Mouse (Mus musculus): ENCODE results near the gene Rbfox1. TPM values are rescaled to one million over a fixed set of nuclear protein-coding genes. Genes with fewer than 3 reads are reported as not detected.

Rbfox1 gene
- polyA plus RNA-seq, 1 experiment = not detected

GRCm38 (mm10) chr16:6397635-6398034, 512.5 kb downstream of the Rbfox1 start:
- Histone ChIP-seq H3K4me3 (ENCODE audit: insufficient read depth, low read depth, low read length) (no peak overlapping the region), H3K4me1 (ENCODE audit: control insufficient read depth, insufficient read depth, low read length) (no peaks in the 10 kb centered on the region), H3K27ac (ENCODE audit: insufficient read depth, low read depth, low read length) (no peak overlapping the region)
- TF ChIP-seq CTCF (IDR thresholded peaks at IDR 0.05; ENCODE audit: insufficient read depth, low read depth, low read length) (no peak), POLR2A (IDR thresholded peaks at IDR 0.05; ENCODE audit: insufficient read depth, low read depth, low read length) (no peak)
- 90% methylated on average over 2 of the region's 2 CpGs for WGBS

GRCm38 (mm10) chr16:6402816-6403215, 517.7 kb downstream of the Rbfox1 start:
- Histone ChIP-seq H3K4me1 (ENCODE audit: control insufficient read depth, insufficient read depth, low read length) (no peaks in the 10 kb centered on the region), H3K4me3 (ENCODE audit: insufficient read depth, low read depth, low read length) (no peak overlapping the region), H3K27ac (ENCODE audit: insufficient read depth, low read depth, low read length) (no peak overlapping the region)
- TF ChIP-seq CTCF (IDR thresholded peaks at IDR 0.05; ENCODE audit: insufficient read depth, low read depth, low read length) = no peak
- whole genome bisulfite sequencing = 87% methylated on average over 3 of the region's 3 CpGs

- Histone ChIP-seq H3K4me1 (ENCODE audit: control insufficient read depth, insufficient read depth, low read length) (no peaks in the 10 kb centered on the region), H3K4me3 (ENCODE audit: insufficient read depth, low read depth, low read length) (no peak overlapping the region), H3K27ac (ENCODE audit: insufficient read depth, low read depth, low read length) (no peak overlapping the region)
- TF ChIP-seq CTCF (IDR thresholded peaks at IDR 0.05; ENCODE audit: insufficient read depth, low read depth, low read length) = no peak
- TF ChIP-seq POLR2A (IDR thresholded peaks at IDR 0.05; ENCODE audit: insufficient read depth, low read depth, low read length) = no peak
- WGBS = 67% methylated on average over 2 of the region's 2 CpGs
Observed at GRCm38 (mm10) chr16:6414846-6415245, 529.7 kb downstream of the Rbfox1 start.

- Histone ChIP-seq H3K27ac (ENCODE audit: insufficient read depth, low read depth, low read length) (no peak overlapping the region), H3K4me3 (ENCODE audit: insufficient read depth, low read depth, low read length) (no peak overlapping the region), H3K4me1 (ENCODE audit: control insufficient read depth, insufficient read depth, low read length) (no peaks in the 10 kb centered on the region)
- TF ChIP-seq POLR2A (IDR thresholded peaks at IDR 0.05; ENCODE audit: insufficient read depth, low read depth, low read length) (no peak), CTCF (IDR thresholded peaks at IDR 0.05; ENCODE audit: insufficient read depth, low read depth, low read length) (no peak)
- 52% methylated on average over 3 of the region's 3 CpGs for WGBS
Observed at GRCm38 (mm10) chr16:6421623-6422145, 536.5 kb downstream of the Rbfox1 start.

GRCm38 (mm10) chr16:6423878-6424409, 538.8 kb downstream of the Rbfox1 start:
- no peak overlapping the region for H3K27ac ChIP-seq (ENCODE audit: insufficient read depth, low read depth, low read length)
- H3K4me1 ChIP-seq (ENCODE audit: control insufficient read depth, insufficient read depth, low read length) = no peaks in the 10 kb centered on the region
- WGBS = 81% methylated on average over 4 of the region's 4 CpGs
- no peak overlapping the region for H3K4me3 ChIP-seq (ENCODE audit: insufficient read depth, low read depth, low read length)
- no peak for TF ChIP-seq POLR2A (IDR thresholded peaks at IDR 0.05; ENCODE audit: insufficient read depth, low read depth, low read length)
- TF ChIP-seq CTCF (IDR thresholded peaks at IDR 0.05; ENCODE audit: insufficient read depth, low read depth, low read length) = no peak

GRCm38 (mm10) chr16:6424738-6425137, 539.6 kb downstream of the Rbfox1 start:
- Histone ChIP-seq H3K4me3 (ENCODE audit: insufficient read depth, low read depth, low read length) (no peak overlapping the region), H3K27ac (ENCODE audit: insufficient read depth, low read depth, low read length) (no peak overlapping the region), H3K4me1 (ENCODE audit: control insufficient read depth, insufficient read depth, low read length) (no peaks in the 10 kb centered on the region)
- WGBS = 71% methylated on average over 2 of the region's 2 CpGs
- no peak for TF ChIP-seq POLR2A (IDR thresholded peaks at IDR 0.05; ENCODE audit: insufficient read depth, low read depth, low read length)
- no peak for TF ChIP-seq CTCF (IDR thresholded peaks at IDR 0.05; ENCODE audit: insufficient read depth, low read depth, low read length)

GRCm38 (mm10) chr16:6427292-6428281, 542.4 kb downstream of the Rbfox1 start:
- Histone ChIP-seq H3K4me1 (ENCODE audit: control insufficient read depth, insufficient read depth, low read length) (no peaks in the 10 kb centered on the region), H3K4me3 (ENCODE audit: insufficient read depth, low read depth, low read length) (no peak overlapping the region), H3K27ac (ENCODE audit: insufficient read depth, low read depth, low read length) (no peak overlapping the region)
- WGBS = 66% methylated on average over 12 of the region's 12 CpGs
- TF ChIP-seq CTCF (IDR thresholded peaks at IDR 0.05; ENCODE audit: insufficient read depth, low read depth, low read length) = no peak
- TF ChIP-seq POLR2A (IDR thresholded peaks at IDR 0.05; ENCODE audit: insufficient read depth, low read depth, low read length) = no peak

- Histone ChIP-seq H3K4me1 (ENCODE audit: control insufficient read depth, insufficient read depth, low read length) (no peaks in the 10 kb centered on the region), H3K27ac (ENCODE audit: insufficient read depth, low read depth, low read length) (no peak overlapping the region), H3K4me3 (ENCODE audit: insufficient read depth, low read depth, low read length) (no peak overlapping the region)
- 50% methylated on average over 2 of the region's 2 CpGs for WGBS
- TF ChIP-seq CTCF (IDR thresholded peaks at IDR 0.05; ENCODE audit: insufficient read depth, low read depth, low read length) = no peak
- no peak for TF ChIP-seq POLR2A (IDR thresholded peaks at IDR 0.05; ENCODE audit: insufficient read depth, low read depth, low read length)
Observed at GRCm38 (mm10) chr16:6430981-6431380, 545.8 kb downstream of the Rbfox1 start.

GRCm38 (mm10) chr16:6436445-6436844, 551.3 kb downstream of the Rbfox1 start:
- H3K4me3 ChIP-seq (ENCODE audit: insufficient read depth, low read depth, low read length) = no peak overlapping the region
- peaks cover 5% of the 10 kb centered on the region; the same call in 1 of the 2 replicates for H3K4me1 ChIP-seq (ENCODE audit: control insufficient read depth, insufficient read depth, low read length)
- 69% methylated on average over 2 of the region's 2 CpGs for WGBS
- TF ChIP-seq CTCF (IDR thresholded peaks at IDR 0.05; ENCODE audit: insufficient read depth, low read depth, low read length) (no peak), POLR2A (IDR thresholded peaks at IDR 0.05; ENCODE audit: insufficient read depth, low read depth, low read length) (no peak)
- no peak overlapping the region for H3K27ac ChIP-seq (ENCODE audit: insufficient read depth, low read depth, low read length)

Data from olfactory bulb, adult 2 months (tissue).